Mouse (Mus musculus) lung, adult 2 months (tissue): ENCODE measurements at regions not wholly inside any gene's neighbourhood (a gene's known extent, or its start where the extent isn't known, plus 50 kb on each side); places are given as distances from the start of the nearest gene placed in this dataset.

Experiments used
- CTCF ChIP-seq: fragments of 200-500 bp; IDR thresholded peaks from 2 replicates; pipeline ENCODE4 v1.5.1; 2011; ENCODE audit warnings: mild to moderate bottlenecking, low read length, control low read depth; ENCODE audit not compliant: insufficient read depth
- POLR2A ChIP-seq: fragments of 200-500 bp; IDR thresholded peaks from 2 replicates; pipeline ENCODE4 v1.6.1; 2011; ENCODE audit warnings: low read depth, mild to moderate bottlenecking, control low read depth, low read length, borderline replicate concordance; ENCODE audit errors: extremely low read depth

DNA sequence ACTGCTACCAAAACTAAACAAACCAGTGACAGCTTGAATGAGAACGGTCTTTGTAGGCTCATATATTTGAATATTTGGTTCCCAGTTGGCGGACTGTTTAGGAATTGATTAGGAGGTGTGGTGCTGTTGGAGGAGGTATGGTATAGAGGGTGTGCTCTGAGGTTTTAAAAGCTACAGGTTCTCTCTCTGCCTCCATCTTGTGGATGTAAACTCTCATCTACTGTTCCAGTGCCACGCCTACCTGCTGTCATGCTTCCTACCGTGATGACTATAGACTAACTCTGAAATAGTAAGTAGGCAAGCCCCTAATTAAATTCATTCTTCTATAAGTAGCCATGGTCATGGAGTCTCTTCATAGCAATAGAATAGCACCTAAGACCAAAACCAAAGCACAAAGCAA is 181.2 kb upstream of the Nrip1 start:
- TF ChIP-seq CTCF (no peak), POLR2A (no peak)
